Mouse (Mus musculus) megakaryocyte, embryonic 14.5 days (primary cell): ENCODE data around the gene S1pr5.

Experiments
- FLI1 ChIP-seq: IDR thresholded peaks from 2 replicates; pipeline ENCODE4 v1.6.1; 2012; ENCODE audit warnings: low read length, inconsistent platforms, mixed read lengths
- GATA1 ChIP-seq: IDR thresholded peaks from 3 replicates; pipeline ENCODE4 v1.6.1; 2012; ENCODE audit warnings: mixed read lengths, low read length, inconsistent platforms, borderline replicate concordance

GRCm38 (mm10) chr9:21220490-21221382, 27.5 kb downstream of the S1pr5 start:
- TF ChIP-seq FLI1 (no peak), GATA1 (no peak)
